Mouse (Mus musculus): ENCODE results near the gene Ssbp4. TPM values are rescaled to one million over a fixed set of nuclear protein-coding genes. Genes with fewer than 3 reads are reported as not detected.
A peak's percentile ranks its signal among the peaks of the same experiment; 100 is the strongest.

Gene Ssbp4
- polyA plus RNA-seq, 1 experiment from 2014 or later, result 122 TPM

GRCm38 (mm10) chr8:70614469-70614868, 5.8 kb upstream of the Ssbp4 start:
- no peak overlapping the region for H3K9ac ChIP-seq
- H3K4me1 ChIP-seq, result peaks cover 18% of the 10 kb centered on the region
- no peak for ATAC-seq (ENCODE audit: borderline replicate concordance, extremely low read depth, low FRiP score, low TSS enrichment)
- H3K9me3 ChIP-seq, result no peaks in the 10 kb centered on the region
- WGBS, result 68% methylated on average over 5 of the region's 5 CpGs
- H3K27me3 ChIP-seq, result 0 out of 2 replicates have a peak, but pooled peaks cover under 1% of the 10 kb centered on the region
- H3K4me3 ChIP-seq, result no peak overlapping the region
- H3K27ac ChIP-seq, result no peak overlapping the region
- no peak overlapping the region for H3K4me2 ChIP-seq
- no peaks in the 10 kb centered on the region for H3K36me3 ChIP-seq

GRCm38 (mm10) chr8:70613763-70614162, 5.1 kb upstream of the Ssbp4 start:
- Histone ChIP-seq H3K9ac (no peak overlapping the region), H3K4me1 (peaks cover 24% of the 10 kb centered on the region), H3K27ac (no peak overlapping the region), H3K9me3 (no peaks in the 10 kb centered on the region), H3K36me3 (no peaks in the 10 kb centered on the region), H3K27me3 (no peaks in the 10 kb centered on the region), H3K4me2 (no peak overlapping the region), H3K4me3 (no peak overlapping the region)
- WGBS, result 5% methylated on average over 1 of the region's 1 CpGs
- ATAC-seq (ENCODE audit: borderline replicate concordance, extremely low read depth, low FRiP score, low TSS enrichment), result no peak

- H3K4me2 ChIP-seq, result peak overlapping the region; percentile 95
- peaks cover 42% of the 10 kb centered on the region for H3K4me1 ChIP-seq
- 0% methylated on average over 6 of the region's 6 CpGs for WGBS
- ATAC-seq (ENCODE audit: borderline replicate concordance, extremely low read depth, low FRiP score, low TSS enrichment), result no peak
- peak overlapping the region; percentile 79 for H3K4me3 ChIP-seq
- H3K36me3 ChIP-seq, result no peaks in the 10 kb centered on the region
- H3K27me3 ChIP-seq, result no peaks in the 10 kb centered on the region
- H3K27ac ChIP-seq, result peak overlapping the region; percentile 100
- peak overlapping the region; percentile 62; the same call in 1 of the 2 replicates for H3K9ac ChIP-seq
- H3K9me3 ChIP-seq, result no peaks in the 10 kb centered on the region
Measured at GRCm38 (mm10) chr8:70611849-70612248, 3.2 kb upstream of the Ssbp4 start.

- peaks cover 47% of the 10 kb centered on the region for H3K4me1 ChIP-seq
- H3K4me3 ChIP-seq, result peak overlapping the region; percentile 79
- no peaks in the 10 kb centered on the region for H3K36me3 ChIP-seq
- no peaks in the 10 kb centered on the region for H3K27me3 ChIP-seq
- H3K27ac ChIP-seq, result peak overlapping the region; percentile 100
- no peak for ATAC-seq (ENCODE audit: borderline replicate concordance, extremely low read depth, low FRiP score, low TSS enrichment)
- H3K9ac ChIP-seq, result peak overlapping the region; percentile 62
- under 1% methylated on average over 54 of the region's 54 CpGs for WGBS
- H3K4me2 ChIP-seq, result peak overlapping the region; percentile 95
- H3K9me3 ChIP-seq, result no peaks in the 10 kb centered on the region
Measured at GRCm38 (mm10) chr8:70610796-70611771, 2.4 kb upstream of the Ssbp4 start.

- Histone ChIP-seq H3K9ac (peak overlapping the region; percentile 62), H3K9me3 (no peaks in the 10 kb centered on the region), H3K4me1 (peaks cover 47% of the 10 kb centered on the region), H3K36me3 (no peaks in the 10 kb centered on the region), H3K4me3 (peak overlapping the region; percentile 79), H3K27ac (peak overlapping the region; percentile 100), H3K27me3 (no peaks in the 10 kb centered on the region), H3K4me2 (peak overlapping the region; percentile 95)
- ATAC-seq (ENCODE audit: borderline replicate concordance, extremely low read depth, low FRiP score, low TSS enrichment), result peak; percentile 81
- under 1% methylated on average over 42 of the region's 45 CpGs for WGBS
Measured at GRCm38 (mm10) chr8:70609849-70610795, 1.4 kb upstream of the Ssbp4 start.

- H3K9ac ChIP-seq, result peak overlapping the region; percentile 62
- H3K27me3 ChIP-seq, result no peaks in the 10 kb centered on the region
- peak overlapping the region; percentile 100 for H3K27ac ChIP-seq
- 0% methylated on average over 35 of the region's 39 CpGs for WGBS
- H3K4me2 ChIP-seq, result peak overlapping the region; percentile 95
- H3K36me3 ChIP-seq, result no peaks in the 10 kb centered on the region
- ATAC-seq (ENCODE audit: borderline replicate concordance, extremely low read depth, low FRiP score, low TSS enrichment), result peak; percentile 74
- H3K4me1 ChIP-seq, result peaks cover 47% of the 10 kb centered on the region
- H3K9me3 ChIP-seq, result no peaks in the 10 kb centered on the region
- H3K4me3 ChIP-seq, result peak overlapping the region; percentile 79
Measured at GRCm38 (mm10) chr8:70609368-70609848, 736 bp upstream of the Ssbp4 start.

GRCm38 (mm10) chr8:70607898-70608748, 549 bp downstream of the Ssbp4 start:
- Histone ChIP-seq H3K27ac (peak overlapping the region; percentile 100), H3K9ac (peak overlapping the region; percentile 93), H3K4me2 (peak overlapping the region; percentile 95), H3K9me3 (no peaks in the 10 kb centered on the region), H3K27me3 (no peaks in the 10 kb centered on the region), H3K4me1 (peaks cover 47% of the 10 kb centered on the region), H3K36me3 (0 out of 2 replicates have a peak, but pooled peaks cover under 1% of the 10 kb centered on the region), H3K4me3 (peak overlapping the region; percentile 79)
- under 1% methylated on average over 77 of the region's 84 CpGs for WGBS
- no peak for ATAC-seq (ENCODE audit: borderline replicate concordance, extremely low read depth, low FRiP score, low TSS enrichment)

GRCm38 (mm10) chr8:70607603-70607897, 1.1 kb downstream of the Ssbp4 start:
- WGBS, result 20% methylated on average over 6 of the region's 6 CpGs
- Histone ChIP-seq H3K27me3 (no peaks in the 10 kb centered on the region), H3K4me1 (peaks cover 47% of the 10 kb centered on the region)

GRCm38 (mm10) chr8:70606780-70607602, 1.7 kb downstream of the Ssbp4 start:
- H3K27me3 ChIP-seq, result no peaks in the 10 kb centered on the region
- H3K36me3 ChIP-seq, result peaks cover 11% of the 10 kb centered on the region
- H3K4me2 ChIP-seq, result peak overlapping the region; percentile 95
- ATAC-seq (ENCODE audit: borderline replicate concordance, extremely low read depth, low FRiP score, low TSS enrichment), result no peak
- no peaks in the 10 kb centered on the region for H3K9me3 ChIP-seq
- WGBS, result 61% methylated on average over 18 of the region's 18 CpGs
- peak overlapping the region; percentile 93 for H3K9ac ChIP-seq
- peak overlapping the region; percentile 79 for H3K4me3 ChIP-seq
- H3K27ac ChIP-seq, result no peak overlapping the region; the same call in 1 of the 2 replicates
- H3K4me1 ChIP-seq, result peaks cover 47% of the 10 kb centered on the region

More at GRCm38 (mm10) chr8:70607603-70607897, 1.1 kb downstream of the Ssbp4 start:
- H3K36me3 ChIP-seq, result peaks cover 6% of the 10 kb centered on the region; the same call in 1 of the 2 replicates
- H3K9ac ChIP-seq, result peak overlapping the region; percentile 93
- H3K27ac ChIP-seq, result peak overlapping the region; percentile 100; the same call in 1 of the 2 replicates
- H3K9me3 ChIP-seq, result no peaks in the 10 kb centered on the region
- H3K4me2 ChIP-seq, result peak overlapping the region; percentile 95
- no peak for ATAC-seq (ENCODE audit: borderline replicate concordance, extremely low read depth, low FRiP score, low TSS enrichment)
- peak overlapping the region; percentile 79 for H3K4me3 ChIP-seq

Data from lung, embryonic 15.5 days (tissue).